Mouse (Mus musculus) lung, postnatal 36 days (tissue): Measurements from ENCODE around the gene Abca14.
A peak's percentile ranks its signal among the peaks of the same experiment; 100 is the strongest.
"Not testable (repeated sequence)": the region's sequence is repeated elsewhere in the genome, so short reads cannot be mapped to it uniquely, and the experiment has no call there.

Experiments
- DNase-seq: peaks from one replicate; pipeline ENCODE4 v3.0.0; 2022; ENCODE audit warnings: mixed read lengths

Gene Abca14

GRCm38 (mm10) chr7:120205989-120206388, 2.2 kb downstream of the Abca14 start:
- peak; percentile 61 for DNase-seq

- DNase-seq: no peak
Measured at GRCm38 (mm10) chr7:120228541-120228940, 24.8 kb downstream of the Abca14 start.

- peak; percentile 25 for DNase-seq
Measured at GRCm38 (mm10) chr7:120241092-120241491, 37.3 kb downstream of the Abca14 start.

DNA sequence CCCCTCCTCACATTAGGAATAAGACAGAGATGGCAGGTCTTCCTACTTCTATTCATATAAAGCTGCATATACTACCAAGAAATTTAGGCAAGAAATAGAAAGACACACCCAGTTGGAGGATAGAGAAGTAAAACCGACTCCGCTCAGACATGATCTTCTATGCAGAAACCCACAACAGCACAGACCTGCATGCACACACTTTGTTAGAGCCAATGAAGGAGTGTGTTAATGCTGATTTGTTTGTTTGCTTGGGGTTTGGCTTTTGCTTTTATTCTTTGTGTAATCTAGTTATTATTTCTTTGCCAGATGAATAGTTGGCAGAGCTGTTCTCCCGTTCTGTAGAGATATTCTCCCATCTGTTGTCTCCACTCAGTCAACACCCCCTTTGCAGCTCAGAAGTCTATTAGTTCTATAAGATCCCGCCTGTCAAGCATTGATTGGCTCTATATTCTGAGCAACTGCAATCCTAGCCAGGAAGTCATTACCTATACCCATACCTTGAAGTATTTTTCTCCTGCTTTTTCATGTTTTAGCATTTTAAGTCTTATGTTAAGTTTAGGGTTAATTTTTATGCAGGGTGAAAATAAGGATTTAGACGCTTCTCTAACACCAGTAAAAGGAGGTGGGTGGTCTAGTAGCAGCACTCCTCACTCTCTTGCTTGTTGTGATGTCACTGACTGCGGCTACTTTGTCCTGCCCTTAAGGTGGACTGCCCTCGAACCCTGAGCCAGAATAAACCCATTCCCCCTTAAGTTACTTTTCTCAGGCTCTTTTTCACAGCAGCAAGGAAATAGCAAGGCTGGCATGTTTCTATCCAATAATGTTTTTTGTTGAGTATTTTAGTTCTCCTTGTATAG, 67.6 kb downstream of the Abca14 start:
- DNase-seq: no peak

DNA sequence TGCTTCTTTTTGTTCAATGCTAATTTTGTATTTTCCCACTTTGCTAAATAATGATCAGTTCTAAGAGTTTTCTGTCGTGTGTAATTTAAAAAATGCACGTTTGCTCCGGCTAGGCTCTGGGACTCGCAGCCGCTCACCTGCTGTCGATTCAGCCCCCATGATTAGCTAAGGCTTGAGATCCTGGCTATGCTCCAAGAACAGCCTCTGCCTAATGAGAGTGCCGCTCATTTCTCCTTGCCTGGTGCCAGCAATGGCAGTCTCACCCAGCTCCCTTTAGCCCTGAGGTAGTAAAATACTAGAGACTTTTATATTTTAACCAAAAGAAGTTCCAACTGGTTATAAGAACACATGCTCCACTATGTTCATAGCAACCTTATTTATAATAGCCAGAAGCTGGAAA, 68.3 kb downstream of the Abca14 start:
- DNase-seq: no peak

- peak; percentile 6 for DNase-seq
Measured at GRCm38 (mm10) chr7:120285286-120285685, 81.5 kb downstream of the Abca14 start.

DNA sequence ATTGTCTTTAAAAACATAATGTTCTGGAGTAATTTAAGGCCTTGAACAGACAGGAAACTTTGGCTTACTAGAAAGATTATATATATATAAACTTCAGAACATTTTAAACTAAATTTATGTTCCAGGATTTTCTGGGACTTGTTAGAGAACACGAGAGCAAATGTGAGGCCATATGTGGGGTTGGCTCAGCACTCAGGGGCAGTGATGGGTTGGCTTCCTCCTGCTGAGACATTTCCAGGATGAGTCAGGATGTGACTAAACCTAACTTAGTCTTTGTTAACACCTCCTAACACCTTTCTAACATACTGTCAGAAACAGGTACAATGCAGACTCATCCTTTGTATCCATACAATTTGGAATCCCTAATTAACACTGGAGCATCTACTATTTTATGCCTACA, 112.3 kb downstream of the Abca14 start:
- DNase-seq: no peak

DNA sequence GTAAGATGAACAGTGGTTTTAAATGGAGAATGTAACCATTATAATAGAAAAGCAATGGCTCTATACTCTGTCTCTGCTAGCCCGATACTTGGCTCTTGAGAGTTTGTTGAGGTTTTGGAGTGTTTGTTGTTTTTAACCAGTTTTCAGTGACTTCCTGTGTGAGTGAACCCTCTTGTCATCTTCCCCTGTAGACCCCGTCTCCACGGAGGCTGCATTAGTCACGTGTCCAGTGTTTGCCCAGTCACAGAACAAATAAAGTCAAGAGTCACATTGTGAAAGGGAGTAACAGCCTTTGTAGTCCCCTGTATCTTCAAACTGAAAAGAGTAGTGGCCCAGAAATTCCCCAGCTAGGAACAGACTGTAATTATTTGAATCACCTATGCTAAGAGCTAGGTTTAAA, 119.2 kb downstream of the Abca14 start:
- peak; percentile 55 for DNase-seq

GRCm38 (mm10) chr7:120325911-120326310, 122.2 kb downstream of the Abca14 start:
- not testable (repeated sequence) for DNase-seq

DNA sequence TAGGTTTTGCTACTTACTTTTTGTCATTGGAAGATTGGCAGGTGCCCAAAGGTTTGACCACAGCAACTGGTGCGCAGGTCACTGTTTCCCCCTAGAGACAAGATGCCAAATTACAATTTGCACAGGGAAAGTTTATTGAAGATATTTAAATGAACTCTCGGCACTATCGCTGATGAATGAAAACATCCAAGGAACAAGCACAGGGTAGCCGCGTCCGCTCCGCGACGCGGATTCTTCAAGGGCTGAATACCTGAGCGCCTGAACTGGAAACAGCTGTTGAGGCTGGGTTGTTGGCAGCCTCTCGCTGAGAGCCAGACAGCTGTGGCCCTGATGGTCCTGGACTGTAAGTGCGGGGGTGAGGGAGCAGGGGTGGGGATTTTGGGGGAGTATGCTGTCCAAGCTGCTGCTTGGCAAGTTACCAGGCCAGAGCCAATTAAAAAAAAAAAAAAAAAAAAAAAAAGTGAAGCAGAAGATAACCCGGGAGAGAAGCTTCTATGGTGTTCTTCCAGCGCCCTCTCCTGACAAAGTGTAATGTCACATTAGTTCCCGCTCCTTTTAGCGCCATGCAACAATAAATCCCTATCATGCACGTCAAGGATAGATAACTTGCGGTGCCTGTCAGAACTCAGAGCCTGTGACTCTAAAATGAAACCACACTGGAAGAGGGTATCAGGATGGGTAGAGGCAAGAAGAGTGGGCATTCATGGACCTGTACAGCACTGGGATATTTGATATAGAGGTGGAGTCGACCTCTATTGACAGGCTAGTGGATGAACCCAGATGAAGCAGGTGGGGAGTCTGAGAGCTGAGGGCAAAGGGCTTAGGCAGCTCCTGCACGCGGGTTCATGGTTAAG, 123.7 kb downstream of the Abca14 start:
- DNase-seq: peak; percentile 60

DNA sequence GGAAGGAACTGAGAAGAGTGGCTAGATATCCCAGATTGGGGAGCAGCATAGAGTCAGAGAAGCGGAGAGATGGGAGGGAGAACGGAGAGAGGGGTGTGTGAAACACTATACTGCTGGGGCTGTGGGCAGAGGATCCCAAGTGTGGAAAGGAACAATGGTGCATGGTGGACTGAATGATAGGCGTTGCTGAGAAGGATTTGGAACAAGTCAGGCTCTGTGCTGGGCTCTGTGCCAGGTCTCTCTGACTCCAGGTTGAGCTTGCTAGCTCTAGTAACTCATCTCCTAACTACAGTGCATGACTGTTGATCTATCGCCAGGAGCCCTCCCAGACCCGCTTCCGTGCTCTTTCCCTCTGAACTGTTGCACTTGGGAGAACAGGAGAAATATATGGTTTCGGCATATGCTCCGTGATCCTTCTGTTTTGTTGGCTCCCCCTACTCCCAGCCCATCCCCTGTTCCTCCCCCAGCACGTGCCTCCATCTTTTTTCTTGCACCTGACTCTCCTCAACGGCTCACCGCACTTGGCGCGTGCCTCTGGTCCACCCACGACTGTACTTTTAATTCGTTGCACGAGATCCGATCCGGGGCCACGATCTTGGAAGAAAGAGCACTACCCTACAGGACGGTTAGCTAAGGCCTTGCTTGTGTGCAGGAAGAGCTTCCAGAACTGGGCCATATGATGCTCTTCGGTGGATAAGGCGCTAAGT, 124.5 kb downstream of the Abca14 start, which contains the start of gene Abca15:
Gene Abca15, plus strand, starts transcription at position 584 of the 707 bp plus-strand sequence.
- DNase-seq: no peak

- no peak for DNase-seq
Measured at GRCm38 (mm10) chr7:120361159-120361558, 157.4 kb downstream of the Abca14 start.
